Mouse (Mus musculus) neural tube, embryonic 11.5 days (tissue): ENCODE data around the gene Wdr78. TPM values are rescaled to one million over a fixed set of nuclear protein-coding genes. Genes with fewer than 3 reads are reported as not detected.

Experiments used
- ATAC-seq: fragments of 200-750 bp; cut with Nextera tagmentation; 2 replicates; pipeline ENCODE4 v1.8.0; 2017; ENCODE audit warnings: moderate number of reproducible peaks, mild to moderate bottlenecking, moderate TSS enrichment, moderate library complexity; ENCODE audit not compliant: insufficient read depth, low FRiP score, low TSS enrichment
- DNase-seq: peaks from one replicate; pipeline ENCODE4 v3.0.0-alpha.2; 2015; ENCODE audit warnings: low spot score
- H3K27ac ChIP-seq: fragments of 300-500 bp; sonication (generic); 2 replicates; pipeline ENCODE4 v1.5.1; 2014; ENCODE audit warnings: low read depth, mild to moderate bottlenecking, low read length
- H3K27me3 ChIP-seq: fragments of 300-500 bp; sonication (generic); 2 replicates; pipeline ENCODE4 v1.6.1; 2014; ENCODE audit warnings: mild to moderate bottlenecking, low read length, mixed read lengths; ENCODE audit not compliant: control insufficient read depth, insufficient read depth
- H3K36me3 ChIP-seq: fragments of 300-500 bp; sonication (generic); 2 replicates; pipeline ENCODE4 v1.6.1; 2014; ENCODE audit warnings: mild to moderate bottlenecking, low read length, moderate library complexity, mixed read lengths; ENCODE audit not compliant: control insufficient read depth, insufficient read depth
- H3K4me1 ChIP-seq: fragments of 300-500 bp; sonication (generic); 2 replicates; pipeline ENCODE4 v1.6.1; 2014; ENCODE audit warnings: low read length, mixed read lengths; ENCODE audit not compliant: control insufficient read depth, insufficient read depth
- H3K4me2 ChIP-seq: fragments of 300-500 bp; sonication (generic); 2 replicates; pipeline ENCODE4 v1.6.1; 2014; ENCODE audit warnings: low read depth, mild to moderate bottlenecking, moderate library complexity
- H3K4me3 ChIP-seq: fragments of 300-500 bp; sonication (generic); 2 replicates; pipeline ENCODE4 v1.5.1; 2014; ENCODE audit warnings: low read depth, low read length
- H3K9ac ChIP-seq: fragments of 300-500 bp; sonication (generic); 2 replicates; pipeline ENCODE4 v1.6.1; 2014; ENCODE audit warnings: mild to moderate bottlenecking, low read length
- H3K9me3 ChIP-seq: fragments of 300-500 bp; sonication (generic); 2 replicates; pipeline ENCODE4 v1.6.1; 2016; ENCODE audit warnings: low read length; ENCODE audit not compliant: control insufficient read depth
- WGBS: fragments of 180-500 bp; shearing (Covaris S2); extraction: QIAGEN DNeasy Blood & Tissue Kit; methylation state at CpG from one replicate; pipeline ENCODE4 v1.1.7; 2014; 5-methylcytosine and 5-hydroxymethylcytosine counted together
- polyA plus RNA-seq: library from polyadenylated mRNA; unstranded; fragments of >200 nt; fragmentation: Nextera tagmentation; extraction: Ambion mirVana; gene quantifications from 2 replicates; pipeline ENCODE4 v1.2.1, GENCODE M21; 2014

Wdr78 gene
- polyA plus RNA-seq, 1 experiment from 2014 or later = 5.8 TPM

DNA sequence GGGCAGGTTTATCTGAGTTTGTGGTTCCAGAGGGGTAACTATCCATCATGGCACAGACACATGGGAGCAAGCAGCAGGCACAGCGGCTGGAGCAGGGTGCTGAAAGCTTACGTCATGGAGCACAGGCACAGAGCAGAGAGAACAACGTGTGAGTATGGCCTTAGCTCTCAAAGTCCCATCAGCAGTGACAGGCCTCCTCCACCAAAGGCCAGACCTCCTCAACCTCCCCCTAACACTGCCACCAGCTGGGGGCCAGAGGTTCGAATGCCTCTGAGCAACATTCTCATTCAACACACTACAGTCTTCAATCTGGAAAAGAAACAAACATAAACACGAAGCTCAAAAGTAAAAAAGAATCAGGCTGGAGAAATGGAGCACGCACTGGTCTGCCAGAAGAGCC lies 125.8 kb downstream of the Wdr78 start:
- H3K4me2 ChIP-seq = no peak overlapping the region
- H3K36me3 ChIP-seq = no peaks in the 10 kb centered on the region
- H3K9me3 ChIP-seq = no peaks in the 10 kb centered on the region
- ATAC-seq (no peak), DNase-seq (no peak)
- H3K4me1 ChIP-seq = no peaks in the 10 kb centered on the region
- no peak overlapping the region for H3K27ac ChIP-seq
- H3K9ac ChIP-seq = no peak overlapping the region
- WGBS = 80% methylated on average over 6 of the region's 6 CpGs
- no peaks in the 10 kb centered on the region for H3K27me3 ChIP-seq
- no peak overlapping the region for H3K4me3 ChIP-seq

Other genes with a start within 250 kb of the Wdr78 start
- gene Tctex1d1, start 135.9 kb downstream of the Wdr78 start, polyA plus RNA-seq = 0.44 and 1.2 TPM in 2 replicates
- not detected in 2 replicates for gene Insl5, start 87.7 kb downstream of the Wdr78 start, polyA plus RNA-seq
- 29.6 and 34.5 TPM in 2 replicates for gene Mier1, start 165 bp downstream of the Wdr78 start, polyA plus RNA-seq
- 12.0 TPM in 2 replicates for gene Slc35d1, start 100.6 kb upstream of the Wdr78 start, polyA plus RNA-seq
- gene 4921539E11Rik, start 176.3 kb upstream of the Wdr78 start, polyA plus RNA-seq = not detected in 2 replicates
- 13.3 and 13.7 TPM in 2 replicates for gene Oma1, start 199.3 kb upstream of the Wdr78 start, polyA plus RNA-seq